Comparison of ENCODE assay signal across 8 mouse cellular contexts in genomic region chr2:136050793-136051615, GRCm38 (mm10). TPM values are rescaled to one million over a fixed set of nuclear protein-coding genes. Genes with fewer than 3 reads are reported as not detected.
DNase-seq lines count a peak whose midpoint lies in the region; ATAC-seq and TF ChIP-seq lines count a peak whose summit lies in the region.

No protein-coding gene starts in this region.

- ATAC-seq in hindbrain, embryonic 11.5 days (ENCODE audit: low FRiP score), result peak; percentile 81
- peak; percentile 50 for ATAC-seq in midbrain, embryonic 14.5 days (ENCODE audit: low FRiP score, low TSS enrichment)

- H3K4me2 ChIP-seq in hindbrain, embryonic 11.5 days (replicated peaks; ENCODE audit: low read depth, low read length), result peak overlapping the region; percentile 20
- H3K4me2 ChIP-seq in midbrain, embryonic 14.5 days (ENCODE audit: low read length), result peak overlapping the region; percentile 56

- H3K4me1 ChIP-seq in hindbrain, embryonic 11.5 days (replicated peaks; ENCODE audit: control insufficient read depth, insufficient read depth, low read length), result 0 out of 2 replicates have a peak, but pooled peaks cover 2% of the 10 kb centered on the region
- H3K4me1 ChIP-seq in midbrain, embryonic 14.5 days (ENCODE audit: control insufficient read depth, insufficient read depth, low read length), result peaks cover 12% of the 10 kb centered on the region

- intact Hi-C loops in left cerebral cortex, adult 2 months (cut with DNase I), result no loop called here
- intact Hi-C loops in left cerebral cortex, postnatal 25 days (cut with DNase I), result no loop called here

- no peak for DNase-seq in left cerebral cortex, adult 2 months (ENCODE audit: extremely low spot score in 1 of 2, low spot score in 2 of 2)
- no peak for DNase-seq in left cerebral cortex, postnatal 25 days (ENCODE audit: low spot score in 2 of 2)
- DNase-seq in cerebellum, postnatal 25 days, result peak; percentile 60 to 69
- peak; percentile 64 for DNase-seq in hindbrain, embryonic 11.5 days (ENCODE audit: low spot score)
- peak; percentile 51 for DNase-seq in midbrain, embryonic 14.5 days
- no peak for DNase-seq in adrenal gland, adult (ENCODE audit: inconsistent age in 2 of 2, low spot score in 1 of 2)
- DNase-seq in spleen, adult 12 weeks (ENCODE audit: low spot score), result no peak
- no peak for DNase-seq in adrenal gland, adult 18-20 months (ENCODE audit: low spot score in 2 of 2)

- no peaks in the 10 kb centered on the region; the same call in 1 of the 2 replicates for H3K27me3 ChIP-seq in hindbrain, embryonic 11.5 days (ENCODE audit: control insufficient read depth, insufficient read depth, low read length)
- 0 out of 2 replicates have a peak, but pooled peaks cover 2% of the 10 kb centered on the region for H3K27me3 ChIP-seq in midbrain, embryonic 14.5 days (ENCODE audit: control insufficient read depth, insufficient read depth, low read length)

- 15% methylated on average over 27 of the region's 27 CpGs for WGBS in hindbrain, embryonic 11.5 days
- WGBS in midbrain, embryonic 14.5 days, result 15% methylated on average over 27 of the region's 27 CpGs

- H3K9ac ChIP-seq in hindbrain, embryonic 11.5 days (ENCODE audit: low read depth, low read length), result peak overlapping the region; percentile 50
- H3K9ac ChIP-seq in midbrain, embryonic 14.5 days (replicated peaks; ENCODE audit: low read length), result peak overlapping the region; percentile 34

- TF ChIP-seq CTCF in left cerebral cortex, adult 2 months (IDR thresholded peaks at IDR 0.05), result no peak

- no peaks in the 10 kb centered on the region for H3K9me3 ChIP-seq in hindbrain, embryonic 11.5 days (ENCODE audit: control insufficient read depth, low read length)
- H3K9me3 ChIP-seq in midbrain, embryonic 14.5 days (ENCODE audit: control insufficient read depth, low read length), result no peaks in the 10 kb centered on the region

- H3K36me3 ChIP-seq in hindbrain, embryonic 11.5 days (ENCODE audit: control insufficient read depth, insufficient read depth, low read length), result no peaks in the 10 kb centered on the region
- H3K36me3 ChIP-seq in midbrain, embryonic 14.5 days (ENCODE audit: control insufficient read depth, insufficient read depth, low read length), result no peaks in the 10 kb centered on the region

- peak overlapping the region; percentile 16 for H3K4me3 ChIP-seq in left cerebral cortex, adult 2 months
- H3K4me3 ChIP-seq in hindbrain, embryonic 11.5 days (ENCODE audit: low read depth, low read length), result peak overlapping the region; percentile 23
- H3K4me3 ChIP-seq in midbrain, embryonic 14.5 days (replicated peaks; ENCODE audit: low read depth, low read length), result peak overlapping the region; percentile 28

- H3K27ac ChIP-seq in left cerebral cortex, adult 2 months, result peak overlapping the region; percentile 44; the same call in 1 of the 2 replicates
- peak overlapping the region; percentile 87 for H3K27ac ChIP-seq in hindbrain, embryonic 11.5 days (ENCODE audit: low read depth, low read length)
- no peak overlapping the region; the same call in 1 of the 2 replicates for H3K27ac ChIP-seq in midbrain, embryonic 14.5 days (replicated peaks; ENCODE audit: low read depth, low read length)

RNA-seq across cellular contexts. Expression of gene Lamp5, which starts 1.0 kb away (rescaled TPM):
- 100 to 1,000 TPM; 260 to 278 TPM for total RNA-seq in left cerebral cortex, adult 2 months (2021)
- 100 to 1,000 TPM; 250 to 273 TPM for total RNA-seq in left cerebral cortex, postnatal 25 days (2021)
- polyA plus RNA-seq in hindbrain, embryonic 11.5 days (2014; fragmentation: Nextera tagmentation; extraction: Ambion mirVana), result 73.1 and 88.1 TPM in 2 replicates
- 12.7 and 13.1 TPM in 2 replicates for polyA plus RNA-seq in midbrain, embryonic 14.5 days (2014; fragmentation: Nextera tagmentation; extraction: Ambion mirVana)
- not detected for total RNA-seq in adrenal gland, adult 18-20 months (2021)

Comparison
In these comparisons a context has a peak if more than half of its experiments do, and no peak if none do; other contexts are left out.
1. DNase-seq: peak in cerebellum, postnatal 25 days (2 of 2), hindbrain, embryonic 11.5 days (single experiment) and midbrain, embryonic 14.5 days (single experiment); none in left cerebral cortex, adult 2 months (0 of 2), left cerebral cortex, postnatal 25 days (0 of 2), adrenal gland, adult (0 of 2), spleen, adult 12 weeks (single experiment) and adrenal gland, adult 18-20 months (0 of 2).
2. RNA of gene Lamp5, which starts 1.0 kb away (total RNA-seq): 260 to 278 TPM in left cerebral cortex, adult 2 months and 250 to 273 TPM in left cerebral cortex, postnatal 25 days; not detected in adrenal gland, adult 18-20 months; every median in the first group is over 100 times any median in the second.
3. Peak in every context shown above with its lines, with median percentiles within 50 percentile points of each other: H3K4me3 ChIP-seq.